Mouse (Mus musculus) megakaryocyte, embryonic 14.5 days (primary cell): ENCODE results near the gene Oaz3.

Experiments used
- FLI1 ChIP-seq: IDR thresholded peaks from 2 replicates; pipeline ENCODE4 v1.6.1; 2012; ENCODE audit warnings: low read length, inconsistent platforms, mixed read lengths
- GATA1 ChIP-seq: IDR thresholded peaks from 3 replicates; pipeline ENCODE4 v1.6.1; 2012; ENCODE audit warnings: mixed read lengths, low read length, inconsistent platforms, borderline replicate concordance

- no peak for TF ChIP-seq GATA1
- no peak for TF ChIP-seq FLI1
Observed at GRCm38 (mm10) chr3:94472447-94473114, 28.9 kb upstream of the Oaz3 start.
